Mouse (Mus musculus) forebrain, embryonic 11.5 days (tissue): ENCODE measurements at regions not wholly inside any gene's neighbourhood (a gene's known extent, or its start where the extent isn't known, plus 50 kb on each side); places are given as distances from the start of the nearest gene placed in this dataset.
A peak's percentile ranks its signal among the peaks of the same experiment; 100 is the strongest.

ENCODE experiments used
- ATAC-seq: fragments of 200-750 bp; cut with Nextera tagmentation; replicated peaks from 2 replicates; pipeline ENCODE4 v1.8.0; 2017; ENCODE audit warnings: moderate TSS enrichment; ENCODE audit not compliant: low FRiP score
- DNase-seq: peaks from one replicate; pipeline ENCODE4 v3.0.0-alpha.2; 2017; ENCODE audit warnings: low spot score
- H3K27ac ChIP-seq: fragments of 300-500 bp; sonication (generic); 2 replicates; pipeline ENCODE4 v1.5.1; 2014; ENCODE audit warnings: low read depth, low read length
- H3K27me3 ChIP-seq: fragments of 300-500 bp; sonication (generic); 2 replicates; pipeline ENCODE4 v1.6.1; 2014; ENCODE audit warnings: mild to moderate bottlenecking, low read length, mixed read lengths; ENCODE audit not compliant: control insufficient read depth, insufficient read depth
- H3K36me3 ChIP-seq: fragments of 300-500 bp; sonication (generic); 2 replicates; pipeline ENCODE4 v1.6.1; 2014; ENCODE audit warnings: mild to moderate bottlenecking, low read length, moderate library complexity, mixed read lengths; ENCODE audit not compliant: control insufficient read depth, insufficient read depth
- H3K4me1 ChIP-seq: fragments of 300-500 bp; sonication (generic); replicated peaks from 2 replicates; pipeline ENCODE4 v1.6.1; 2014; ENCODE audit warnings: low read length, mixed read lengths; ENCODE audit not compliant: control insufficient read depth, insufficient read depth
- H3K4me2 ChIP-seq: fragments of 300-500 bp; sonication (generic); 2 replicates; pipeline ENCODE4 v1.6.1; 2014; ENCODE audit warnings: low read depth, mild to moderate bottlenecking, low read length, moderate library complexity, mixed read lengths; ENCODE audit not compliant: severe bottlenecking
- H3K4me3 ChIP-seq: fragments of 300-500 bp; sonication (generic); 2 replicates; pipeline ENCODE4 v1.5.1; 2014; ENCODE audit warnings: low read depth, low read length
- H3K9ac ChIP-seq: fragments of 300-500 bp; sonication (generic); 2 replicates; pipeline ENCODE4 v1.6.1; 2014; ENCODE audit warnings: low read length
- H3K9me3 ChIP-seq: fragments of 300-500 bp; sonication (generic); 2 replicates; pipeline ENCODE4 v1.6.1; 2016; ENCODE audit warnings: low read length, mixed read lengths; ENCODE audit not compliant: control insufficient read depth
- WGBS: fragments of 180-500 bp; shearing (Covaris S2); extraction: QIAGEN DNeasy Blood & Tissue Kit; methylation state at CpG from one replicate; pipeline ENCODE4 v1.1.7; 2014; 5-methylcytosine and 5-hydroxymethylcytosine counted together

GRCm38 (mm10) chr3:118084508-118084907 is 215.8 kb upstream of the Snx7 start:
- no peaks in the 10 kb centered on the region for H3K27me3 ChIP-seq
- WGBS = 81% methylated on average over 3 of the region's 3 CpGs

GRCm38 (mm10) chr3:118072363-118072762 is 203.6 kb upstream of the Snx7 start:
- H3K9me3 ChIP-seq = no peaks in the 10 kb centered on the region
- DNase-seq (no peak), ATAC-seq (no peak)
- WGBS = 88% methylated on average over 3 of the region's 3 CpGs
- H3K4me1 ChIP-seq = no peaks in the 10 kb centered on the region
- no peaks in the 10 kb centered on the region for H3K27me3 ChIP-seq
- no peak overlapping the region for H3K4me3 ChIP-seq
- no peak overlapping the region for H3K9ac ChIP-seq
- H3K4me2 ChIP-seq = no peak overlapping the region
- no peak overlapping the region for H3K27ac ChIP-seq
- no peaks in the 10 kb centered on the region for H3K36me3 ChIP-seq

More at GRCm38 (mm10) chr3:118084508-118084907, 215.8 kb upstream of the Snx7 start:
- Histone ChIP-seq H3K4me2 (no peak overlapping the region), H3K4me1 (no peaks in the 10 kb centered on the region), H3K27ac (no peak overlapping the region), H3K4me3 (no peak overlapping the region), H3K36me3 (no peaks in the 10 kb centered on the region), H3K9ac (no peak overlapping the region), H3K9me3 (no peaks in the 10 kb centered on the region)
- no peak for DNase-seq
- no peak for ATAC-seq

DNA sequence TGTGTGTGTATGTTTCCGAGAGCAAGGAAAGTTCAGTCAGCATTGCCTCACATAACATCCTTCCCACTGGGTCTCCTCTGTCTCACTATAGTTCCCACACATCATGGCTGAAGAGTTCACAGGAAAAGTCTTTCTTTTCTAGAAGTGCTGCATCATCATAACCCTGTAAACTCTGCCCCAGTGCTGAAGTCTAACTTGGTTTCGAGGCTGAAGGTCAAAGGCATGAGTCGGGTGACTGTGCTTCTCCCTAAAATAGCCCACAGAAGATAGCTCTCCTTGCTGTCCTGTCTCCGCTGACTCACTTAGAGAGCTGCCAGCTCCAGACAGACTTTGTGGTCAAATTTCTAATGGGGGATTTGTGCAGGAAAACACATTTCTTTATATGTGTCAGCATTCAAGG is 201.4 kb upstream of the Snx7 start:
- DNase-seq = no peak
- Histone ChIP-seq H3K4me3 (no peak overlapping the region), H3K9ac (no peak overlapping the region), H3K27me3 (no peaks in the 10 kb centered on the region), H3K27ac (no peak overlapping the region), H3K9me3 (no peaks in the 10 kb centered on the region), H3K4me1 (no peaks in the 10 kb centered on the region), H3K4me2 (no peak overlapping the region), H3K36me3 (no peaks in the 10 kb centered on the region)
- no peak for ATAC-seq
- WGBS = 95% methylated on average over 4 of the region's 4 CpGs

DNA sequence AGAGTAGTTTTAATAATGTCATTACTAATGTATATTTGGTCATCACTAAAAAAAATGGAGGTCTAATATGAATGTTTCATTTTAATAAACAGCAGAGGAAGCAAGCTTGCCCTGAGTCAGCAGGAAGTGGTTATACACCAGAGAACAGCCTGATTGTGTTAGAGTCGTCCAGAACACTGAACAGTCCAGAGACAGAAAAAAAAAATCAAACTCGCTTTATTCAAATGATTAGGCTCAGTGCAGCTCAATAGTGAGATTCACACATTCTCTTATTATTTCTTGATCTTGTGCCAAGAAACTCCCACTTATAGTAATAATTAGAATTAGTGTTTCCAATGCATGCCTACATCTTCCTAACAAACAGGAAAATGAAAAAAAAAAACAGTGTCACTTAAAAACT is 194.9 kb upstream of the Snx7 start:
- WGBS = 63% methylated on average over 2 of the region's 2 CpGs
- Histone ChIP-seq H3K27me3 (no peaks in the 10 kb centered on the region), H3K9me3 (no peaks in the 10 kb centered on the region), H3K4me1 (no peaks in the 10 kb centered on the region), H3K9ac (no peak overlapping the region), H3K4me3 (no peak overlapping the region), H3K4me2 (no peak overlapping the region), H3K27ac (no peak overlapping the region), H3K36me3 (no peaks in the 10 kb centered on the region)
- DNase-seq (no peak), ATAC-seq (no peak)

DNA sequence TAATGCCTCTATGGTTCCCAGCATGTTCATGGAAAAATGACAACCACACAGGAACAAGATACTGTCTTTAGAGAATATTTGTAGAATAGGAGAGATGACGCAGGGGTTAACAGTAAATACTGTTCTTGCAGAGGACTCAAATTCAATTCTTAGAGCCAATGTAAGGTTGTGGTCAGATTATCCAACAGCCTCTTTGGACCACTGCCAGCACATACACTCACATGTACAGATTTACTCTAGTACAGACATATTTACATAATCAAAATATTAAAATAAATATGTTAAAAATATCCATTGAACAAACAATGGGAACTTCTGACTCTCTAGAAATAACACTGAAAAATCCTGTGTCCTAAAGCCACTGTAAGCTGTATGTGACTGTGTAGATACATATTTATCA is 193.8 kb upstream of the Snx7 start:
- WGBS = 97% methylated on average over 1 of the region's 1 CpGs

DNA sequence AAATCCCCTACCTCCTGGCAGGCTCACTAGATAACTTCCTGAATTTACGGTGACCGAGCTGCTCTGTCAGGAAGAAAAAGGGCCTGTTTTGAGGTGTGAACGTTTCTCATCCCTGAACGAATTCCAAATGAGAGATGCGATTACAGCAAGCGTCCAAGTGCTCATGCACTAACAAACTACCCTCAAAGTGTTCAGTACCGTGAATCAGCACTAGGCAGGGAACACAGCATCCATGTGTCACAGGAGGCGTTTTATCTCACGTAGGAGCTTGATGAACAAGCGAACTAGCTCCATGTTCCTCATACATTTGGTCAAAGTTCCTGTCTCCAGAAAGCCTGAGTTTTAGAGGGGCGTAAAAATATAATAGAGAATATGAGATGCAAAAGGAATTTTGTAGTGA is 178.3 kb upstream of the Snx7 start:
- H3K4me1 ChIP-seq = no peaks in the 10 kb centered on the region
- no peaks in the 10 kb centered on the region for H3K36me3 ChIP-seq
- DNase-seq (no peak), ATAC-seq (no peak)
- H3K9me3 ChIP-seq = no peaks in the 10 kb centered on the region
- 85% methylated on average over 11 of the region's 11 CpGs for WGBS
- no peak overlapping the region for H3K9ac ChIP-seq
- no peak overlapping the region for H3K4me3 ChIP-seq
- H3K27ac ChIP-seq = no peak overlapping the region
- no peak overlapping the region for H3K4me2 ChIP-seq
- H3K27me3 ChIP-seq = no peaks in the 10 kb centered on the region

More for the DNA sequence above, 193.8 kb upstream of the Snx7 start:
- Histone ChIP-seq H3K4me1 (no peaks in the 10 kb centered on the region), H3K27ac (no peak overlapping the region), H3K9ac (no peak overlapping the region), H3K9me3 (no peaks in the 10 kb centered on the region), H3K36me3 (no peaks in the 10 kb centered on the region), H3K27me3 (no peaks in the 10 kb centered on the region), H3K4me3 (no peak overlapping the region), H3K4me2 (no peak overlapping the region)
- DNase-seq (no peak), ATAC-seq (no peak)

DNA sequence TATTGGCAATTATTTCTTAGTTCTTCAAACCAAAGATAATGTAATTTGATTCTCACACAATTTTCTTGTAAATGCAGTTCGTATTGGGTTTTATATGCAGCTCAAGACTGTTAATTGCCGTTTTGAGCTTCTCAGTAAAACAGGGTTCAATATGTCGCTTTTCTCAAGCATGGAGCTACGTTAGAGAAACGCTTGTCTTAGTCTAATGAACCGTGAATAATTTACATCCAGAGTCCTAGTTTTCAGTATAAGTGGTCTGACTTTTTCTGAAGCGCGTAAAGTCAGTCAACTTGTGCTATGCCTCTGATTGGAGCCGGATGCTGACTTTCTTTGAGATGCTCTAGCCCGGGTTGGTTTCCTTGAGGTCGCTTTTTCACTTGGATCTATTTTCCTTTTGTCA is 177.8 kb upstream of the Snx7 start:
- H3K9ac ChIP-seq = no peak overlapping the region
- no peak overlapping the region for H3K4me2 ChIP-seq
- H3K4me1 ChIP-seq = no peaks in the 10 kb centered on the region
- WGBS = 72% methylated on average over 11 of the region's 11 CpGs
- no peak for DNase-seq
- H3K9me3 ChIP-seq = no peaks in the 10 kb centered on the region
- H3K36me3 ChIP-seq = no peaks in the 10 kb centered on the region
- peak; percentile 48; the same call in 1 of the 2 replicates for ATAC-seq
- H3K4me3 ChIP-seq = no peak overlapping the region
- H3K27me3 ChIP-seq = no peaks in the 10 kb centered on the region
- no peak overlapping the region for H3K27ac ChIP-seq

- Histone ChIP-seq H3K27me3 (no peaks in the 10 kb centered on the region), H3K4me2 (no peak overlapping the region), H3K9ac (no peak overlapping the region), H3K4me3 (no peak overlapping the region), H3K9me3 (no peaks in the 10 kb centered on the region), H3K27ac (no peak overlapping the region), H3K4me1 (no peaks in the 10 kb centered on the region), H3K36me3 (no peaks in the 10 kb centered on the region)
- WGBS = 92% methylated on average over 7 of the region's 7 CpGs
- DNase-seq = no peak
- ATAC-seq = no peak
These were observed 167.8 kb upstream of the Snx7 start for GRCm38 (mm10) chr3:118036501-118036900.

GRCm38 (mm10) chr3:117995401-117995800 is 126.7 kb upstream of the Snx7 start:
- 71% methylated on average over 4 of the region's 4 CpGs for WGBS
- DNase-seq = no peak

More at GRCm38 (mm10) chr3:117995401-117995800, 126.7 kb upstream of the Snx7 start:
- H3K4me1 ChIP-seq = no peaks in the 10 kb centered on the region
- no peak overlapping the region for H3K4me3 ChIP-seq
- no peaks in the 10 kb centered on the region for H3K36me3 ChIP-seq
- H3K27ac ChIP-seq = no peak overlapping the region
- no peak for ATAC-seq
- H3K4me2 ChIP-seq = no peak overlapping the region
- H3K9ac ChIP-seq = no peak overlapping the region
- H3K9me3 ChIP-seq = no peaks in the 10 kb centered on the region
- no peaks in the 10 kb centered on the region for H3K27me3 ChIP-seq
